Mouse (Mus musculus) naive thymus-derived CD4-positive, alpha-beta T cell, adult 2 months (primary cell): Measurements from ENCODE around the gene Exoc6.
"Not testable (repeated sequence)": the region's sequence is repeated elsewhere in the genome, so short reads cannot be mapped to it uniquely, and the experiment has no call there.

ENCODE experiments used
- DNase-seq: peaks from one replicate; pipeline ENCODE4 v3.0.0-alpha.2; 2011; ENCODE audit warnings: low read depth

Exoc6 gene

GRCm38 (mm10) chr19:37537717-37538116 is 12.5 kb upstream of the Exoc6 start:
- no peak for DNase-seq

GRCm38 (mm10) chr19:37540201-37540600 is 10.0 kb upstream of the Exoc6 start:
- DNase-seq: no peak

- DNase-seq: peak; percentile 41
Observed at GRCm38 (mm10) chr19:37543537-37544326, 6.5 kb upstream of the Exoc6 start.

GRCm38 (mm10) chr19:37544476-37544875 is 5.7 kb upstream of the Exoc6 start:
- DNase-seq: no peak

GRCm38 (mm10) chr19:37545231-37545630 is 5.0 kb upstream of the Exoc6 start:
- DNase-seq: no peak

- DNase-seq: no peak
Observed at GRCm38 (mm10) chr19:37545725-37546124, 4.5 kb upstream of the Exoc6 start.

GRCm38 (mm10) chr19:37546776-37547175 is 3.4 kb upstream of the Exoc6 start:
- no peak for DNase-seq

GRCm38 (mm10) chr19:37551040-37551566 is 885 bp downstream of the Exoc6 start:
- DNase-seq: no peak

- DNase-seq: no peak
Observed at GRCm38 (mm10) chr19:37553376-37554265, 3.4 kb downstream of the Exoc6 start.

- not testable (repeated sequence) for DNase-seq
Observed at GRCm38 (mm10) chr19:37554266-37554650, 4.0 kb downstream of the Exoc6 start.

- no peak for DNase-seq
Observed at GRCm38 (mm10) chr19:37555863-37556566, 5.8 kb downstream of the Exoc6 start.

- no peak for DNase-seq
Observed at GRCm38 (mm10) chr19:37557898-37558297, 7.7 kb downstream of the Exoc6 start.

- DNase-seq: peak; percentile 91
Observed at GRCm38 (mm10) chr19:37559286-37560079, 9.3 kb downstream of the Exoc6 start.

GRCm38 (mm10) chr19:37560080-37560427 is 9.8 kb downstream of the Exoc6 start:
- no peak for DNase-seq

- DNase-seq: peak; percentile 61
Observed at GRCm38 (mm10) chr19:37561106-37561892, 11.1 kb downstream of the Exoc6 start.

GRCm38 (mm10) chr19:37563763-37564162 is 13.5 kb downstream of the Exoc6 start:
- peak; percentile 87 for DNase-seq

- peak; percentile 37 for DNase-seq
Observed at GRCm38 (mm10) chr19:37565806-37566205, 15.6 kb downstream of the Exoc6 start.

- no peak for DNase-seq
Observed at GRCm38 (mm10) chr19:37569186-37569754, 19.1 kb downstream of the Exoc6 start.

GRCm38 (mm10) chr19:37570966-37571718 is 20.9 kb downstream of the Exoc6 start:
- no peak for DNase-seq
